8 mouse cellular contexts compared by ENCODE assay signal in the genomic region with DNA sequence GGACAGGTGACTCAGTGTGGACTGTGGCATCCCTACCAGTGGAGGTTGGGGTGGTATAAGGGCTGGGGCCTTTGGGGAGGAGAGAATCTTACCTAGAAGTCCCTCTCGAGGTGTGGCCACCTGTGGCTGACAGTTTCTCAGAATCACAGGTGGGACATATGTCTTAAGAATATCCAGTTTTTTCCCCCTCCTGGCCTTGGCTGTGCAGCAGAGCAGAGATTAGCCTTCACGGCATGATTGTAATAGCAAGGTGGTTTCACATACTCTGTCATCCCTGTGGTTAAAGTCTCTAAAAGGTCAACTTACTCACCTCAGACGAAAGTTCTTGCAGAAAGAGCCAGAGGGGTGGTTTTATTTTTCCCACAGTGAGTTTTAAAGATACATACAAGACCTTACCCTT. TPM values are rescaled to one million over a fixed set of nuclear protein-coding genes. Genes with fewer than 3 reads are reported as not detected.
DNase-seq lines count a peak whose midpoint lies in the region; ATAC-seq lines count a peak whose summit lies in the region.

No protein-coding gene starts in this region.

- no peaks in the 10 kb centered on the region for H3K36me3 ChIP-seq in hindbrain, embryonic 13.5 days
- H3K36me3 ChIP-seq in midbrain, embryonic 14.5 days (ENCODE audit: control insufficient read depth, insufficient read depth, low read length) = no peaks in the 10 kb centered on the region

- H3K27ac ChIP-seq in hindbrain, embryonic 13.5 days = no peak overlapping the region
- no peak overlapping the region for H3K27ac ChIP-seq in midbrain, embryonic 14.5 days (replicated peaks; ENCODE audit: low read depth, low read length)

- peak overlapping the region; percentile 63 for H3K4me3 ChIP-seq in hindbrain, embryonic 13.5 days
- H3K4me3 ChIP-seq in midbrain, embryonic 14.5 days (replicated peaks; ENCODE audit: low read depth, low read length) = peak overlapping the region; percentile 69

- peak overlapping the region; percentile 74; the same call in 1 of the 2 replicates for H3K9ac ChIP-seq in hindbrain, embryonic 13.5 days
- no peak overlapping the region for H3K9ac ChIP-seq in midbrain, embryonic 14.5 days (replicated peaks; ENCODE audit: low read length)

- WGBS in hindbrain, embryonic 13.5 days = 37% methylated on average over 3 of the region's 3 CpGs
- 37% methylated on average over 3 of the region's 3 CpGs for WGBS in midbrain, embryonic 14.5 days

- no peak for ATAC-seq in hindbrain, embryonic 13.5 days (ENCODE audit: low FRiP score)
- ATAC-seq in midbrain, embryonic 14.5 days (ENCODE audit: low FRiP score, low TSS enrichment) = no peak
- no peak for ATAC-seq in megakaryocyte-erythroid progenitor cell, adult 5-6 weeks (replicated peaks; ENCODE audit: low FRiP score, low TSS enrichment, poor library complexity, severe bottlenecking)

- peaks cover 66% of the 10 kb centered on the region for H3K27me3 ChIP-seq in hindbrain, embryonic 13.5 days
- H3K27me3 ChIP-seq in midbrain, embryonic 14.5 days (ENCODE audit: control insufficient read depth, insufficient read depth, low read length) = peaks cover 57% of the 10 kb centered on the region

- peaks cover 36% of the 10 kb centered on the region for H3K4me1 ChIP-seq in hindbrain, embryonic 13.5 days (replicated peaks)
- peaks cover 9% of the 10 kb centered on the region for H3K4me1 ChIP-seq in midbrain, embryonic 14.5 days (ENCODE audit: control insufficient read depth, insufficient read depth, low read length)

- DNase-seq in kidney, adult 18-20 months = peak; percentile 40
- no peak for DNase-seq in kidney, postnatal 14 days
- DNase-seq in T-cell, adult 2 months (ENCODE audit: low spot score) = peak; percentile 30
- no peak for DNase-seq in midbrain, embryonic 14.5 days
- DNase-seq in gastrocnemius, adult 18-20 months (ENCODE audit: low spot score) = no peak
- no peak for DNase-seq in thymus, postnatal 14 days

- H3K9me3 ChIP-seq in hindbrain, embryonic 13.5 days = no peaks in the 10 kb centered on the region
- no peaks in the 10 kb centered on the region for H3K9me3 ChIP-seq in midbrain, embryonic 14.5 days (ENCODE audit: control insufficient read depth, low read length)

- H3K4me2 ChIP-seq in hindbrain, embryonic 13.5 days = peak overlapping the region; percentile 88
- H3K4me2 ChIP-seq in midbrain, embryonic 14.5 days (ENCODE audit: low read length) = peak overlapping the region; percentile 91

RNA-seq across cellular contexts. Expression of gene Foxo1, which starts 2.4 kb away (rescaled TPM):
- 2.7 and 2.9 TPM in 2 replicates for polyA plus RNA-seq in hindbrain, embryonic 13.5 days (2015; fragmentation: Nextera tagmentation; extraction: Ambion mirVana)
- polyA plus RNA-seq in midbrain, embryonic 14.5 days (2014; fragmentation: Nextera tagmentation; extraction: Ambion mirVana) = 3.3 and 4.3 TPM in 2 replicates
- 5.9 and 7.4 TPM in 2 replicates for total RNA-seq in megakaryocyte-erythroid progenitor cell, adult 5-6 weeks (2014; fragmentation: Nextera tagmentation)
- 1.6 and 2.3 TPM in 2 replicates for total RNA-seq in megakaryocyte-erythroid progenitor cell, adult 5-6 weeks (2017)
- 10 to 100 TPM; 16.0 to 36.1 TPM for total RNA-seq in gastrocnemius, adult 18-20 months (2021)

Comparison
In these comparisons a context has a peak if more than half of its experiments do, and no peak if none do; other contexts are left out.
1. DNase-seq: peak in kidney, adult 18-20 months (single experiment) and T-cell, adult 2 months (single experiment); none in kidney, postnatal 14 days (single experiment), midbrain, embryonic 14.5 days (single experiment), gastrocnemius, adult 18-20 months (single experiment) and thymus, postnatal 14 days (single experiment).